Mouse (Mus musculus): ENCODE results near the gene Arhgef38. TPM values are rescaled to one million over a fixed set of nuclear protein-coding genes. Genes with fewer than 3 reads are reported as not detected.
A peak's percentile ranks its signal among the peaks of the same experiment; 100 is the strongest.

Gene Arhgef38
- not detected for total RNA-seq (2021)
- long read RNA-seq, experiment 1 = 0 reads
- long read RNA-seq, experiment 2 = 0 reads

DNA sequence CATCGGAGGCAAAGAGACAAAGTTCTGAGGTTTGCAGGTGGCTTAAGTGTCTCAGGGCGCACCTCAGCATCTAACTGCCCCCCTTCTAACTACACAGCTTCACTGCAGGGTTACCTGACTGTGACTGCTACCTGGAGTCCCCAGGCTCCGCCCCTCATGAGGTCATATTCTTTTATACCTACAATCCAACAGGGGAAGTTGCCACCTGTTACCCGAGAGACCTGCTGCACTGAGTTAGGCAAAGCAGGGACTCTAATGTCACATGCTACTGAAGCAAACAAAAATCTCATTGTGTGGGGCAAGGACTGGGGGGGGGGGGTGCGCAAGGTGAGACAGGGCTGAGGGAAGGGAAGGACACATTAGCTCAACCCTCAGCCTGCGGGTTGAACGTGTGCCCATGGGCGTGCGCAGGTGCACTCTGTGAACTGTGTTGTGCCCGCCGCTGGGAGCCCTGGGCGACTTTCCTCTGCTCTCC is at the start of gene Arhgef38:
Gene Arhgef38, minus strand, starts transcription at position 129 of the 475 bp plus-strand sequence.
- DNase-seq = no peak

DNA sequence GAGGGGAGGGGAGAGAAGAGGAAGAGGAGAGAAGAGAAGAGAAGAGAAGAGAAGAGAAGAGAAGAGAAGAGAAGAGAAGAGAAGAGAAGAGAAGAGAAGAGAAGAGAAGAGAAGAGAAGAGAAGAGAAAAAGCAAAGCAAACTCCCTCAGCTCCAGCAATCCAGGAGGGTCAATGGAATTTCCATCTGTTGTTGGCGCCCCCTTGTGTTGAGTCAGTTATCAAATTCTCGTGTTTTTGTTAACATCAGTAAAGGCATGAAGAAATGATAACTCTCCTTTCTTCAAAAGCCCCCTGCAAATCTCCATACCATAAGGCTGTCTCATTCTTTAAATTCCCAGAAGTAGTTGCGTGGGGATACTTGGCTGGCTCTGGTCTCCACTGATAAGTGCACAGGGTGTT is 37.1 kb upstream of the Arhgef38 start:
- DNase-seq = peak; percentile 80

DNA sequence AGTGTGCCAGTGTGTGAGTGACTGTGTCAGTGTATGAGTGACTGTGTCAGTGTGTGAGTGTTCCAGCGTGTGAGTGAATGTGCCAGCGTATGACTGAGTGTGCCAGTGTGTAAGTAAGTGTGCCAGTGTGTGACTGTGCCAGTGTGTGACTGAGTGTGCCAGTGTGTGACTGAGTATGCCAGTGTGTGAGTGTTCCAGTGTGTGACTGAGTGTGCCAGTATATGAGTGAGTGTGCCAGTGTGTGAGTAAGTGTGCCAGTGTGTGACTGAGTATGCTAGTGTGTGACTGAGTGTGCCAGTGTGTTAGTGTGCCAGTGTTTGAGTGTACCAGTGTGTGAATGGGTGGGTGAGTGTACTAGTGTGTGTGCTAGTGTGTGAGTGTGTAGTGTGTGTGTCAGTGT is 24.1 kb upstream of the Arhgef38 start:
- no peak for DNase-seq

DNA sequence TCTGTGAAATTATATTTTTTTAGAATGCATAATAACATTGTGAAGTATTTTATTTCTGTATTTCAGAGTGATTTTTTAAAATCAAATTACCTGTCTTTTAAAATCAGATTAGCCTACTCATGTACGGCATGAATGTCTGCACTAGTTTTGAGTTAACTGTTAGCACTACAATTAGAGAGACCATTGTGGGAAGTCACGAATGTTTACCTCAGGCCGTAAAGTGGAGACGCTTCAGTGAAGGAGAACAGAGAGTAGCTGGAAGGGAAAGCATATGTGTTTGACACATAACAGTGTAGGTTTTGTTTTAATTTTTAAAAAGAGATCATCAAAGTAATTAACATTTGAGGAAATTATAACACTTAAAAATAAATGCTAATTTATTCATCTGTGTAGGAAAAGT is 21.1 kb upstream of the Arhgef38 start:
- no peak for DNase-seq

DNA sequence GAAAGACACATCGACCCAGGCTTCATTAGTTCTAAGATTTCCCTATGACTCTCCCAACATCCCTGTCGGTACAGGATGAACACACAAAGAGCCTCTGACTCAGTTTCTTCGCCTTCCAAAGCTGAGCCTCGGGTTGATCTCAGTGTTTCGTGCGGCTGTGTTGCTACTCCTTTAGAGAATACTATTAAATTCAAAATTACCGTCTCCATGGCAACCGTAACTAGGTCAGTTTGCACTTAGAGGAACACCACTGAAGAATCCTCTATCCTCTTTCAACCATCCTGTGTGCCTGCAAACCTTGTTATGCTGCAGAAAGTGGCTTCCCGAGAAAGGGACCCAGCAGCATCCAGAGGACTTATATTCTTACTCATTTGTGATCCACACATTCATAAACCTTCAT is 9.3 kb upstream of the Arhgef38 start:
- no peak for DNase-seq

DNA sequence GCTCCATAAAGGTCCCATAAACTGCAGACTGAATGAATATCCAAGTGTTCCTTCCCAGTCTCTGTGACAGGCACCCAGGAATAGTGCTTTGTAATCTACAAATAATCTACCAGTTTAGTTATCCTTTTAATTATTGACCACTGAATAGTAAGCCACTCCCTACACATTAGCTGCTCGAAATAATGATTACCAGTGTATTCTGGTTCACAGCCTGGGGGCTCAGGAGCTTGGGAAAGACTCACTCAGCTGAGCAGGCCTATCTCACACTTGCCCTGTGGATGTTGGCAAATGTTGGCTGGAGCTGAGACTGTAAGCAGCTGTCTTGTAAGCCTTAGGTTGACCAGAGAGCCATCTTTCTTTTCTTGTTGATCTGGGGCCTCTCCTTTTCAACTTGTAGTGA is 7.2 kb upstream of the Arhgef38 start:
- no peak for DNase-seq

DNA sequence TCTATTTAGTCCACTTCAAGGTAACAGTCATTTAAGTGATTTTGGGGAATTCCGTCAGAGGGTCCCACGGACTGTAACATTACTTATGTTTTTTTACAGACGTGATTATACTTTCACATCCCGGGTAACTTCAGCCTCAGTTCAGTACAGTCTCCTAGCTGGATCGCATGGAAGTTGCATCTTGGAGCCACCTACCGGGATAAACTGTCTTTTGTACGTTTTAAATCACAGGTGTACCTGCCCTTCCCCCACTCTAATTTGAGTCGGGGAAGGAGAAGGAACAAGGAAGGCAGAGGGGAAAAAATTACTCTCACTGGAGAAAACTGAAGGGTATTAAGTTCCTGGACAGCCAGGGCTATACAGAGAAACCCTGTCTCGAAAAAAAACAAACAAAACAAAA is 756 bp downstream of the Arhgef38 start:
- DNase-seq = no peak

DNA sequence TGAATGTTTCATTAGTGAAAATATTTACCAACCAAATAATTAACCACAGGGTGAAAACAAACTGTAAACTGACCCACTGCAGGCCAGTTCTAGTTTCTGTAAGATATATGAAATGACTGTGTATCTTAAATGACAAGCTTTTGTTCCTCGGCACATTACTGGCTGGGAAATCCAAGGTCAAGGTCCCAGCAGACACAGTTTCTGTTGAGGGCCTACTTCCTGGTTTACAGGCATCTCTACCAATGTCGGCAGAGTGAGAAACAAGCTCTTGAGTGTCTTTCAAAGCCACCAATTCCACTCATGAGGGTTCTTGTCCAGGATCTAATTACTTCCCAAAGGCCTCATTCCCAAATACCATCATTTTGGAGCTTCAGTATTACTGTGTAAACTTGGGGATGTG is 4.3 kb downstream of the Arhgef38 start:
- no peak for DNase-seq

DNA sequence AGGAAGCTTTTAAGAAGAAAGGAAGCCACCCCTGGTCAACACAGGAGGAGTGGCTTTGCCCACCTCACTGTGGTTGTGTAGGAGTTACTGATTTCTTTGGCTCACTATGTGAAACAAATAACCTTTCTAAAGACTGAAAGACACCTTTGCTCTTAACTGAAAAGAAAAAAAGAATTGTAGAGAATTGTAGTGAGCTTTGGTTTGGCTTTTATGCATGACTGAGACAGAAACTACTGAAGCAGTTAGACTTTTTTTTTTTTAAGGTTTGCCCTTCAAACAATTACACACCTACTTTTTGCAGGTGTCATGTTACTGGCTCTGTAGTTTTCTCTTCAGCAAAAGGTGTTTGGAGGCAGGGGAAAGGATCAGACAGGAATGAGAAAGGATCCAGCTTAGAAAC is 5.2 kb downstream of the Arhgef38 start:
- DNase-seq = no peak

DNA sequence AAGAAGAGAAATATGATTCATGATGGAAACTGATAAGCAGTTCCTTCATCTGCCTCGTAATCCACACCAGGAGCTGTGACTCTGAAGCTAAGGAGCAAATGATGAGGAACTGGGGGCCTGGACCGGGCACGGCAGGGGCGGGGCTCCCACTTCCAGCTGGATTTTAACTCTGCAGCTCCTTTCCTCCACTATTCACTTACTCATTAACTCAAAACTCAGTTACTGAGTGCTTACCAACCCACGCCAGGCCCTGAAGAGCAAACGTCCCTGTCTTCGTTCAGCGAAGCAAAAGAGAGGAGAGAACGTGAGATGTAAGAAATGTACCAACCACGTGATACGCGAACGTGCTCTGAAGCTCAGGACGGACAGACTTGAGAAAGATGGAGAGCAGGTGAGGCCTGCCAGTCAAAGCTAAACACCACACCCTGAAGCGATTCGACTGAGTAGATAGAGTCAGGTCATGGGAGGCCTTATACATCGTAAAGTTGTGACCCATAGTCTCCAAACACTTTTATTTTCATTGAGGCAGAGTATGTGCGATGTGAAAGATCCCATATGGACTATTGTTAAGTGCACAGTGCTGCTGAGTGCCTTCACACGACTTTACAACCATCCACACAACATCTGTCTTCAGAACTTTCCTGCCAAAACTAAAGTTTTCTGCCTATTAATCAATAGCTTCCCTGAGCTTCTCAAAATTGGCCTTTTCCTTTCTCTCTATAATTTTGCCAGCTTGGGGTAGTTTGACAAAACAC is 7.3 kb downstream of the Arhgef38 start:
- DNase-seq = no peak

DNA sequence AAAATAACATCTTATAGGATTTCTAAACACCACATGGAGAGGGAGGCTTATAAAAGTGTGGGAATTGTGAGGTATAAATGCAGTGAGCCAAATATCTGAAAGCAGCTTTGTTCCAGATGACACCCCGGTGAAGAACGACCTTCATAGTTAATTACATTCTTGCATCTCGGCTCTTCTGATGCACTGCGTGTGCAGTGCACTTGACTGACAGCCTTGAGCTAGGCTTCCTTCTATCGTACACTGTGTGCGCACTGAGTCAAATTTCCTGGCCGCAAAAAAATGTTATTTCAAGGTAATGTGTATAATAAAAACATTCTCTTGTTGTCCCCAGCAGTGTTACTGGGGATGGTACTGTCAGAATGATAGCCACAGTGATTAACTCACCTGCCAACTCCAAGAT is 16.2 kb downstream of the Arhgef38 start:
- DNase-seq = no peak

DNA sequence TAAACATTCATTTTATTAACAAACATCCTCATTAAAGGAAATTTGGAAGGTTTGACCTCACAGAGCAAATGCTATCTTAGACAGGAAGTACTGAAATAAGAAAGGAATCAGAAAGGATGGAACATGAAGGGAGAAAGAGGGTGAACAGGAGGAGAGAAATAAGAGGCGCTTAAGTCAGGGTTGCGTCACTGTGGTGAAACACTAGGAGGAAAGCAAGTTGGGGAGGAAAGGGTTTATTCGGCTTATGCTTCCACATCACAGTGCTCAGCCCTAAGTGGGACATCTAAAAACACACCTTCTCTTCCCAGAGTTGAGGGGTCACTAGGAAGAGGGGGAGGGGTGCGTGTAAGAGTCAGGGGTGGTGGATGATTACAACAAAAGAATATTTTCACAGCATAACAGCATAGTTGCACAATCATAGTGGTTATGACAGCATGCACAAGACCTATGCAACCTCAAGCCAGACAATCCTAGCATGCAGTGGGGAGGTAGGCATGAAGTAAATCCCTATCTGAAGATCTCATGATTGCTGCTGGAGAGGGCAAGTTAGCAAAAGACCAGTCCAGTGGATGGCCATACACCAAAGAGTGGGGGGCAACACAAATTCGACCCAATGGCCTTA is 19.4 kb downstream of the Arhgef38 start:
- no peak for DNase-seq

DNA sequence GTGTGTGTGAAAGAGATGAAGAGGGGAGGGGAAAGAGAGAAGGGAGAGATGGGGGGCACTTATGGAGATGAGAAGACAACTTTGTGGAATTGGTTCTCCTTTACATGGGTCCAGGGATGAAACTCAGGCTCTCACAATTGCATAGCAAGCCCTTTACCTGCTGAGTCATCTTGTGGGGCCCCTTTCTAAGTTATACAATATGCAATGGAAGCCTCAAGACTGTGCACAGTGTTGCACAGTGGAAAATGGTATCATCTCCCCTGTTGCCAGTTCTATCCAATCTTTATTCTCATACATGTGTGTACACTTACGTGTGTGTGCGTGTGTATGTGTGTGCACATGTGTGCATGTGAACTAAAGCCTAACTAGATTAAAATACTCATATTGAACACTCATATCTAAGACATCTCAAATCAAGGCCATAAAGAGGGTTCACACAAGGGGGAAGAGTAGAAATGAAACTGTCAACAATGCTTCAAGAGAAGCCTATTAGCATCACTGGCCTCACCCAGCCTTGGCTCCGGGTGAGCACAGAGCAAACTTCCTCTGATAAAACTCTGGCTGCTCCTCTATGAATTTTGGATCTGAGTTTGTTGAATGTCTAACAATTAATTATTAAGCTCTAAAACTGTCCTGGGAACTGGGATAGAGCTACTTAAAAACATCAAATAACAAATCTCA is 21.2 kb downstream of the Arhgef38 start:
- DNase-seq = no peak

DNA sequence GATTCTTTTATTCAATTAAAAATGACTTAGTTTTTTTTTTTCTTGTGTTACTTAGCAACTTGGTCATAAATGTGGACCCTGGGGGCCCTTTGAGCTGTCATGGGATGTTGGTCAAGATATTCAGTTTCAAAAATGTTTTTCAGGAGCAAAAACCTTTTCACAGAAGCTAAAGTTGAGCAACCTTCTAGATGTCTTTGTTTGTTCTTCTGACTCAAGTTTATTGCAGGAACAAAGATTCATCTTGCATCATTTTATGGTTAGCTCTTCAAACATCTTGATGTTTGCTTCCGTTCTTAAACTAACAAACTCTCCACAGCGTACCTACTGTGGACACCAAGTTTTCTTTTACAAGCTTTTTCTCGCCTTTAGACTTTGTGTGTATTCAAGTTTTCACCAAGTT is 23.4 kb downstream of the Arhgef38 start:
- no peak for DNase-seq

DNA sequence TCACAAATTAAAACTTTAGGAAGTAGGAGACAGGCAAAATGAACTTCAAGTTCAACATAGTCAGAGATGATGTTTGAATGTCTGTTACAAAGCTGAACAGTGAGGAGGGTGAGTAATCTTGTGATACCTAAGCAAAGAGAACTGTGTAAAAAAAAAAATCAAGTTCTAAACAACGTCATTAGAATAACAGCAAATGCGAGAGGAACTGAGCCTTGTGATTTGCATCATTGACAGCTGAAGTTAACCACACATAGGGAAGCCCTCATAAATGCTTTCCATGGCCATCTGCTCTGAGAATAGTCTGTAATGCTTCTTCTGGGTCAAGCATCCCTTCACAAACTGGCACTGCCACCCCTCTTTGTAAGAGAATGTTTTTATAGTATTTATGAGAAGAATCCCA is 31.0 kb downstream of the Arhgef38 start:
- no peak for DNase-seq

DNA sequence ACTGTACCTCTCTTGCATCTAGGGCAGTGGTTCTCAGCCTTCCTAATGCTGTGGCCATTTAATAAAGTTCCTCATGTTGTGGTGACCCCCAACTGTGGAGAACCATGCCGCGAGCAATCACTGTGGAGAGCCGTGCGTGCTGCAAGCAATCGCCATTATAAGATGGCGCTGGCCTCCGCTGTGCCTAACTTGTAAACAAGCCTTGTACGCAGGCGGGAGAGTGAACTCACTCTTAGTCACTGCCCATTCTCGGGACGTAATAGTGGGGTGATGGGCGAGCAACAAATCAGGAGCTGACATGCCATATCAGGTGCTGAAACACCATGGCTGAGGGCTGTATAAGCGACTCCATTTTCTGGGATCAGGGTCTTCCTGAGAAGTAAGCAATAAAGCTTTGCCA is 32.6 kb downstream of the Arhgef38 start:
- DNase-seq = no peak

DNA sequence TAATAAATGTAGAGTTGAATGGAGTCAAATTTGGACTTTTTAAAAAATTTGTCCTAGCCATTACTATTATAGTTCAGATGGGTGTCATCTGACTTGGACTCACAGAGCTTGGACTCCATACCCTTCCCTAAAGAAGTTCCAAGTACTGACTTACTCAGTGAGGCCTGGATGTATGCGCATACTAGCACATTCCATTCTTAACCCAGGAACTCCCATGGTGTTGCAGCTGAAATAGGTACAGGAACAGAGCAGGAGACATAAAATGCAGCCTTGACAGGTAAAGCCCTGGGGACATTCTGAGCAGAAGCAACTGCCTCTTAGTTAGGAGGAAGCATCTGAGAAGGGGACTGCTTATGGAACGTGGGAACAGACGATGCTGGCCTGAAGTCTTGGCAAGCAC is 45.8 kb downstream of the Arhgef38 start:
- DNase-seq = no peak

DNA sequence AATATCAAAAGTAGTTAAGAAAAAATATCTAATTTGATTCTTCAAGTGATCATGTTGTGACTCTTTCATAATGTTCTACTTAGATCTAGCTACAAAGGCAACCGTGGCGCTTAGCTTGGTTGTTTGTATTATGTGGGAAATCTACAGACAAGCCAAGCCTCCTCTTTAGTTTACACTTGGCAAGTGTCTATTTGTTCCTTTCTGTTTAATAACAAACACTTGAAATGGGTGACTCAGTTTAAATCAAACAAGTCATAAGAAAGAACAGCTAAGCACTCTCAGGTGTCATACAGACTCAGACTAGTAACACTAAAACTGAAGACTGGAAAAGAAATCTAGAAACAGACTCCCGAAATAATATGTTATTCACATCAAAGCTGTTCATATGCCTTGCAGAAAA is 47.2 kb downstream of the Arhgef38 start:
- no peak for DNase-seq

DNA sequence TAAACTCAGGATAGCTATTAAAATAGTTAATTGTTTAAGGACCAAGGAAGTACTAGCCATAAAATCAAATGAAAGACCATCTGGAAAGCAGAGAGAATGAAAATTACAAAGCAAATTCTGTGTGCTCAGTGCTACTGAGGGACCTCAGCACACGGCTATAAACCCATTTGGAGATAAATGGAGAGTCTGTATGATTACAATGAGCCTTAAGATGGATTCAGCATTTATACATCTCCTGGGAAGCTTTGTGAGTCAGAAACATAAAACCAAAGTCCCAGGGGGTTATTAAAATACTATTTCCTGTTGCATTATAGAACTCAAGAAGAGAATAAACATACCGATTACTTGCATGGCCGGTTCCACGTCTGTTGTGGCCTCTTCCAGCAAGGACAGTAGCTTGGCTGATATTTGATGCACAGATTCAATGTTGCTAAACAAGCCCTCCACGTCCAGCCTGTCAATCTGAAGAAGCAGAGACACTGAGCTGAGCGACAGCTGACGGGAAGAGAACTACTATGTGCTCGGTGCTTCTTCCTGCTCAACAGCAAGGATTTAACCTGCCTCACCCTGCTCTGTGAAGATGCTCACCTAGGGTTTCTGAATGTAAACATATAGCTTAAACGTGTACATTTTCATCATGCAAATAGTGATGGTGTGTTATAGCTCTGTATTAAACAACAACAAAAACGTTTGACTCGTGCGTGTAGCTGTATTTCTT is 58.6 kb downstream of the Arhgef38 start:
- no peak for DNase-seq

DNA sequence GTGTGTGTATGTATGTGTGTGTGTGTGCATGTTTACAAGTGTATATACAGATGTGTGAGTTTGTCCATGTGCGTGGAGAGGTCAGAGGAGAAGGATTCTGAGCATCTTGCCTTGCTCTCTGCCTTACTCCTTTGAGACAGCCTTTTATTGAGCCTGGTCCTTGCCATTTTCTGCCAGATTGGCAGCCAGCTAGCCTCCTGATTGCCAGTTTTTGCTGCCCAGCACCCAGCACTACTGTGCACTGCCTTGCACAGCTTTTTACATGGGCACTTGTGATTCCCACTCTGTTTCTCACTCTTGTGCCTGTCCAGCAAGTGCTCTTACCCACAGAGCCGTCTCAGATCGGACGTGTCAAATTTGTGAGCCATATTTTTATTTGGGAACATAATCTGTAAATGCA is 62.5 kb downstream of the Arhgef38 start:
- DNase-seq = no peak

DNA sequence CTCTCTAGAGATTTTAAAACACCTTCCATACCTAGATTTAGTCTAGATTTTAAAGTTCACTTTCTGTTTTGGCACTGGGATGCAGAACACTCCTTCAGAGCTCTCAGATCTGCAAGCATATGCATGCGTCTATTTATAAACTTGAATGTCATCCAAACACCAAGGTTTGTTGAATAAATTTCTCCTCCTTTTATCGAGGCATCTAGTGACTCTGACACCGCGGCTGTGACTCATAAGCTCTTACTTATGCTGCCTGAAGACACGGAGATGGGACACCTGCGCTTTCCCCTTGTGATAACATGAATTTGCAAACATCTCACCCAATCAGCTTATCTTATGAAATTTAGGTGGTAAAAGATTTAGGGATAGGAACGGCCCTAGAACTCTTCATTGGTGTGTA is 65.0 kb downstream of the Arhgef38 start:
- DNase-seq = no peak

DNA sequence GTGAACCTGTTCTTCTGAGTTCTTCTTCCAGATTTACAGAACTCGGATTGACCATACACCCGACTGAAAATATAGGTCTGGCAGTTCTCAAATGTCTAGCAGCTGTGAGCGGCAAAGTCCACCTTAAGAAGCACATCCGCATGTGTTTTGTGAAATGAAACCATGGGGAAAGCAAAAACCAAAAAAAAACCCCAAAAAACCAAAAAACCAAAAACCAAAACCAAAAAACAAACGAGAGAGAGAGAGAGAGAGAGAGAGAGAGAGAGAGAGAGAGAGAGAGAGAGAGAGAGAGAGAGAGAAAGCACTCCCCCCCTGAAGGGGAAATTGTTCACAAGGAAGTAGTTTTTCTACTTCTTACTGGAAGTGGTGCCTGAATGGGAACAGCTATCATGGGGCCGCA is 67.2 kb downstream of the Arhgef38 start:
- DNase-seq = no peak

DNA sequence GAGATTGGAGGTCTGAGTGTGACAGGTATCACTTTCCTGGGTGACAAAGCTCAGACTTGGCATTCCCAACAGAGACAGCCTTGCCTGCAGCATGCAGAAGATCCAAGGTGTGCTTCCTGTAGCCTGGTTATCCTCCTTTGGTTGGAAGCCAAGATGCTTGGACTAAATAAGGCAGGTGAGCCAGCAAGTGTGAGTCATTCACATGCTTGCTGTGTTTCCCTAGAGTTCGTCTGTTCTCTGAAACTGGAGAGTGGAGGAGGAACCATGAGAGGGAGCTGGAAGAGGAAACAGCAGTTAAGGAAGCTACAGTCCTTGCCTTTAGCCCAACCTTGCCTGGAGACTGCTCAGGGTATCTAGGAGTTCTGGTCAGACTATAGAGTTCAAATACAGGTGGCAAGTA is 69.6 kb downstream of the Arhgef38 start:
- no peak for DNase-seq

Measured in gastrocnemius, postnatal 10 days (tissue).